Mouse (Mus musculus): ENCODE data around the gene Gm28036.
A peak's percentile ranks its signal among the peaks of the same experiment; 100 is the strongest.
"Not testable (repeated sequence)": the region's sequence is repeated elsewhere in the genome, so short reads cannot be mapped to it uniquely, and the experiment has no call there.

Gm28036 gene

GRCm38 (mm10) chr2:156126992-156127391 lies at the start of gene Gm28036:
Gene Gm28036 (minus strand): TSS chr2:156127092.
- no peak for DNase-seq (ENCODE audit: low read depth)

- DNase-seq (ENCODE audit: low read depth), result no peak
These were observed 39.7 kb upstream of the Gm28036 start for GRCm38 (mm10) chr2:156166557-156166956.

GRCm38 (mm10) chr2:156165478-156165877 lies 38.6 kb upstream of the Gm28036 start:
- DNase-seq (ENCODE audit: low read depth), result no peak

GRCm38 (mm10) chr2:156151538-156151937 lies 24.6 kb upstream of the Gm28036 start:
- no peak for DNase-seq (ENCODE audit: low read depth)

GRCm38 (mm10) chr2:156147316-156147915 lies 20.5 kb upstream of the Gm28036 start:
- DNase-seq (ENCODE audit: low read depth), result no peak

GRCm38 (mm10) chr2:156146272-156146989 lies 19.5 kb upstream of the Gm28036 start:
- no peak for DNase-seq (ENCODE audit: low read depth)

GRCm38 (mm10) chr2:156145486-156146130 lies 18.7 kb upstream of the Gm28036 start:
- no peak for DNase-seq (ENCODE audit: low read depth)

- DNase-seq (ENCODE audit: low read depth), result peak; percentile 74
These were observed 17.2 kb upstream of the Gm28036 start, which contains the start of the genes Romo1 and Nfs1 for GRCm38 (mm10) chr2:156143953-156144724. Gene Romo1 (plus strand): TSS chr2:156144039. Gene Nfs1 (minus strand): TSS chr2:156144186.

GRCm38 (mm10) chr2:156143367-156143766 lies 16.5 kb upstream of the Gm28036 start:
- DNase-seq (ENCODE audit: low read depth), result no peak

- DNase-seq (ENCODE audit: low read depth), result no peak
These were observed 15.9 kb upstream of the Gm28036 start for GRCm38 (mm10) chr2:156142820-156143219.

- DNase-seq (ENCODE audit: low read depth), result no peak
These were observed 8.8 kb upstream of the Gm28036 start for GRCm38 (mm10) chr2:156135695-156136094.

- no peak for DNase-seq (ENCODE audit: low read depth)
These were observed 7.3 kb upstream of the Gm28036 start for GRCm38 (mm10) chr2:156134161-156134560.

- no peak for DNase-seq (ENCODE audit: low read depth)
These were observed 3.2 kb downstream of the Gm28036 start for GRCm38 (mm10) chr2:156123731-156124130.

- DNase-seq (ENCODE audit: low read depth), result no peak
These were observed 7.3 kb downstream of the Gm28036 start for GRCm38 (mm10) chr2:156119566-156119965.

GRCm38 (mm10) chr2:156112080-156112423 lies 14.8 kb downstream of the Gm28036 start:
- not testable (repeated sequence) for DNase-seq (ENCODE audit: low read depth)

GRCm38 (mm10) chr2:156111358-156112079 lies 15.4 kb downstream of the Gm28036 start, which contains the start of the genes Cpne1 and Rbm12:
Gene Cpne1 (minus strand): TSS chr2:156111965.
Gene Rbm12 (minus strand): TSS chr2:156111978.
- DNase-seq (ENCODE audit: low read depth), result peak; percentile 58

- no peak for DNase-seq (ENCODE audit: low read depth)
These were observed 16.1 kb downstream of the Gm28036 start for GRCm38 (mm10) chr2:156110627-156111357.

- DNase-seq (ENCODE audit: low read depth), result peak; percentile 56
These were observed 35.0 kb downstream of the Gm28036 start for GRCm38 (mm10) chr2:156091926-156092325.

- DNase-seq (ENCODE audit: low read depth), result peak; percentile 81
These were observed 37.1 kb downstream of the Gm28036 start for GRCm38 (mm10) chr2:156089799-156090198.

GRCm38 (mm10) chr2:156087391-156088110 lies 39.3 kb downstream of the Gm28036 start:
- no peak for DNase-seq (ENCODE audit: low read depth)

All from fibroblast of lung, adult 2 months (primary cell).